Mouse (Mus musculus): ENCODE data around the gene Rarres2.

The Rarres2 gene

DNA sequence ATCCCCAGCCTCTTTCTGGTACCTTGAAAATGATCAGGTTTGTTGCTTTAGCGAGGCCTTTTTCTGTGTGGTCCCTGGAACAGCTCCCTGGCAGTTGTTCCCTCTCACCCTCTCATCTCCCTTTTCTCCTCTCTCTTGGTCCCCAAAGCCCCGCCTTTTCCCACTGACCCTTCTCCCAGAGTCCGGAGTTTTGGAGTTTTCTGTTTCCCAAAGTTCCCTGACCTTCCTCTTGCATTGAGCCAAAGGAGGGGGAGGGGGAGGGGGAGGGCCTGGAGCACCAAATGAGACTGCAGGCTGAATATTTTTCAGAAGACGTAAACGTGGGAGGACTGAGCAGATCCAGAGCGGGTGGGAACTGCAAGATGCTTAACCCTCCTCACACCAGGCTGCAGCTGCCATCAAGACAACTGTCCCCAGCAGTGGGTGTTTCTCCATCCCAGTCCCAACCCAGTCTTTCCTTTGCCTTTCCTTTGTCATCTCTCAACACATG, at the start of gene Rarres2:
TSS of gene Rarres2 (minus strand) at position 218 of the 490 bp plus-strand sequence.
- DNase-seq (ENCODE audit: low spot score) = no peak

DNA sequence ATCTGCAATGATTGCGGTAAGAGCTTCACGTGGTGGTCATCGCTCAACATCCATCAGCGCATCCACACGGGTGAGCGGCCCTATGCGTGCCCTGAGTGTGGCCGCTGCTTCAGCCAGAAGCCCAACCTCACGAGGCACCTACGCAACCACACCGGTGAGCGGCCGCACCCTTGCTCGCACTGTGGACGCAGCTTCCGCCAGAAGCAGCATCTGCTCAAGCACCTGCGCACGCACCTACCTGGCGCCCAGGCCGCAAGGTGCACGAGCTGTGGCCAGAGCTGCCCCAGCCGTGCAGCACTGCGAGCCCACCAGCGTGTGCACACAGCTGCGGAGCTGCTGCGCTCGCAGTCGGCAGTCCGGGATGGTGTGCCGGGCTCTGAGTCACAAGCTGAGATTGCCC, 47.4 kb upstream of the Rarres2 start:
- DNase-seq (ENCODE audit: low spot score) = no peak

- DNase-seq (ENCODE audit: low spot score) = no peak
These were observed 42.2 kb upstream of the Rarres2 start for GRCm38 (mm10) chr6:48614756-48615155.

DNA sequence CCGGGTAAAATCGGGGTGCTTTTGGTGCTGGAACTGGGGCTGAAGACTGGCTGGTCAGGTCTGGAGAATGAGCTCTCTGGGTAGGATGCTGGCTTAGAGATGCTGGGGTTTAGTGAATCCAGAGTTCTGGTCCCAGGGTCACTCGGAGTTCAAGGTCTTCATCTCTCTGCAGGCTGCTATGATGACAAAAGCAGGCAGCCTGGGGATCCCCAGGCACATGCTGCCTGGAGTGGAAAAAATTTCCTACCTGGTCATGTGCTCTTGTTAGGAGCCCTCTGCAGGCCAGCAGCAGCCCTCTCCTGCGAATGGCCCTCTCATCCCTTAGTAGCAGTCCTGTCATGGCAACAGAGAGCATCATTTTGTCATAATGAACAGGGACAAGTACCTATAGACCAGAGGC, 40.9 kb upstream of the Rarres2 start:
- DNase-seq (ENCODE audit: low spot score) = no peak

DNA sequence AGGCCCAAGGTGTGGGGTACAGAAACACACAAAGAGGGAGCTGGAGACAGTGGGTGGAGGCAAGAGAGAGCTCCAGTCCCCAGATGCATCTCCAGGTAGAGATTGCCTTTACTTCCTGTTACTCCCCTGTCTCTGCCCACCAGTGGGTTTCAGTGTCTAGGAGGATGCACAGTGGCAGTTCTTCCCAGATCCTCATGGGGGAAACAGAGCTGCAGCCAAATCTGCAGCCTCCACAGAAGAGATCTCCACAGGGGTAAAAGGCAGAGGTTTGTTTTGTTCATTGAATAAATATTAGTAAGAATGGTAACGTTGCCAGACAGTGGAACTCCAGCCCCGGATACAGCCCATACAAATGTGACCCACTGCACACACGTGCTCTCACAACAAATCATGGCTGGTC, 38.1 kb upstream of the Rarres2 start:
- no peak for DNase-seq (ENCODE audit: low spot score)

DNA sequence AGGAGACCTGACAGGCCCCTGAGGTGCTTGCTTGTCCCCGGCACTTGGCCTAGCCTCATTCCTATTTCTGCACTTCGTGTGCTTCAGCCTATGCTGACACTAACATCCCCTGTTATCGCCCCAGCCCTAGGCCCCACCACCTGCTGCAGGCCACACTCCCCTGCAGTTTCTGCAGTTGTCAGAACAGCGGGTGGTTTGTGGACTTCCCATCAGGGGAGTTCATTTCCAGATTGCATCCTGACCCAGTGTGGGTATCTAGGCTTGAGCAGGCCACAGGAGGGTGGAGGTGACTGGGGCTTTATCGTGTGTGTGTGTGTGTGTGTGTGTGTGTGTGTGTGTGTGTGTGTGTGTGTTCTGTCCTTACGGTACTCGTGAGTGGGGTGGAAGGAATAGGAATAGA, 36.9 kb upstream of the Rarres2 start:
- DNase-seq (ENCODE audit: low spot score) = no peak

DNA sequence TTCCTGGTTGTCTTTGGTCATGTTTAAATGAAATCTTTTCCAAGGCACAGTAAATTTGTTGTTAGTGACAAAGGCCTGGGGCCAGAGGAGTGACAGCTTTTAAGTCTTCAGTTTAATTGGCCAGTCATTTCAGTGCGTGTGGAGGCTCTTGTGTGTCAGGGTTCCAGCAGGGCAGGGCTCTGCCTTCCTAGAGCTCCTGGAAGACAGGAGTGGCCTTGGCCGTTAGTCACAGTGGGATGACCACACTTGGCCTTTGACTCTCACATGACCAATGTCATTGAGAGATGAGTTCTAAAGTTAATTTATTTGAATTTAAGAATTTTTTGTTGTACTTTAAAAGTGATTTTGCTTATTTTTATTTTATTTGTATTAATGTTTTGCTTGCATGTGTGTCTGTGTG, 35.5 kb upstream of the Rarres2 start:
- DNase-seq (ENCODE audit: low spot score) = no peak

GRCm38 (mm10) chr6:48602080-48602741, 29.6 kb upstream of the Rarres2 start:
- no peak for DNase-seq (ENCODE audit: low spot score)

GRCm38 (mm10) chr6:48601271-48602079, 28.9 kb upstream of the Rarres2 start, which contains the start of gene Zfp775:
Gene Zfp775, plus strand, starts transcription at chr6:48602063.
- DNase-seq (ENCODE audit: low spot score) = peak; percentile 89

- no peak for DNase-seq (ENCODE audit: low spot score)
These were observed 28.0 kb upstream of the Rarres2 start for GRCm38 (mm10) chr6:48600594-48600993.

DNA sequence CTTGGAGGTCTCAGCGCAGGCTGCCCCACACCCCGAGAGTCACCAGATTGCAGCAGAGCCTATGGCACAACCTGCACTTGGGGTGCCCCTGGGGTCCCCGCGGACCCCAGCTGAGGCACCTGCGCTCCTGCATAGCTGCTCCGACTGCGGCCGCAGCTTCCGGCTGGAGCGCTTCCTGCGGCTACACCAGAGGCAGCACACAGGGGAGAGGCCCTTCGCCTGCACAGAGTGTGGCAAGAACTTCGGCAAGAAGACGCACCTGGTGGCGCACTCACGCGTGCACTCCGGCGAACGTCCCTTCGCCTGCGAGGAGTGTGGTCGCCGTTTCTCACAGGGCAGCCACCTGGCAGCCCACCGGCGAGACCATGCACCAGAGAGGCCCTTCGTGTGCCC, 24.6 kb upstream of the Rarres2 start:
- no peak for DNase-seq (ENCODE audit: low spot score)

DNA sequence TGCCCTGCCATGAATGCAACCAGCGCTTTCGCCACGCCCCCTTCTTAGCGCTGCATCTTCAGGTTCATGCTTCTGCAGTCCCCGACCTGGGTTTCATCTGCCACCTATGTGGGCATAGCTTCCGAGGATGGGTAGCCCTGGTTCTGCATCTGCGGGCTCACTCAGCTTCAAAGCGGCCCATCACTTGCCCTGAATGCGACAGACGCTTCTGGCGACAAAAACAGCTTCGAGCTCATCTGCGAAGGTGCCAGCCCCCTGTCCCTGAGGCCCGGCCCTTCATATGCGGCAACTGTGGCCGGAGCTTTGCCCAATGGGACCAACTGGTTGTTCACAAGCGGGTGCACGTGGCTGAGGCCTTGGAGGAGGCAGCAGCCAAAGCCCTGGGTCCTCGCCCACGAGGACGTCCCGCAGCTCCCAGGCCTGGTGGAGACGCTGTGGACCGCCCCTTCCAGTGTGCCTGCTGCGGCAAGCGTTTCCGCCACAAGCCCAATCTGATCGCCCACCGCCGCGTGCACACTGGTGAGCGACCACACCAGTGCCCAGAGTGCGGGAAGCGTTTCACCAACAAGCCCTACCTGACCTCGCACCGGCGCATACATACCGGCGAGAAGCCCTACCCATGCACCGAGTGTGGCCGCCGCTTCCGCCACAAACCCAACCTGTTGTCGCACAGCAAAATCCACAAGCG, 24.1 kb upstream of the Rarres2 start:
- no peak for DNase-seq (ENCODE audit: low spot score)

DNA sequence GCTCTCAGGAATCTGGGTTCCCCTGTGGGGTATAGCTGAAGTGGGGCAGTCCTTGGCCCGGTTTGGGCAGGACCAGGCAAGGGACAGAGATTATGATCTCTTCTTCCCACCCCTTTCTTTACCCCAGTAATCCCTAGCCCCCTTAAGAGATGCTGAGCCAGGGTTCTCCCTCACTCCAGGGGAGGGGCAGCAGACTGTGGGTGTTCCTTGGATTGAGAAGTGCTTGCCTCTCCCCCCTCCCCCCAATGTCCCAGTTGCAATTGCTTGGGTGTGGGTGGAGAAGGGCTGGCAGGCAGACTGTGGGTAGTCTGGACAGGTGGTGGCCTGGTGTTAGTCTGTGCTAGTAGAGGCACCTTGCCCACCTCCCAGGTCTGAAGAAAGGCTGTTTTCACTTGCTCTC, 22.7 kb upstream of the Rarres2 start:
- DNase-seq (ENCODE audit: low spot score) = no peak

- DNase-seq (ENCODE audit: low spot score) = no peak
These were observed 21.6 kb upstream of the Rarres2 start for GRCm38 (mm10) chr6:48594043-48594738.

DNA sequence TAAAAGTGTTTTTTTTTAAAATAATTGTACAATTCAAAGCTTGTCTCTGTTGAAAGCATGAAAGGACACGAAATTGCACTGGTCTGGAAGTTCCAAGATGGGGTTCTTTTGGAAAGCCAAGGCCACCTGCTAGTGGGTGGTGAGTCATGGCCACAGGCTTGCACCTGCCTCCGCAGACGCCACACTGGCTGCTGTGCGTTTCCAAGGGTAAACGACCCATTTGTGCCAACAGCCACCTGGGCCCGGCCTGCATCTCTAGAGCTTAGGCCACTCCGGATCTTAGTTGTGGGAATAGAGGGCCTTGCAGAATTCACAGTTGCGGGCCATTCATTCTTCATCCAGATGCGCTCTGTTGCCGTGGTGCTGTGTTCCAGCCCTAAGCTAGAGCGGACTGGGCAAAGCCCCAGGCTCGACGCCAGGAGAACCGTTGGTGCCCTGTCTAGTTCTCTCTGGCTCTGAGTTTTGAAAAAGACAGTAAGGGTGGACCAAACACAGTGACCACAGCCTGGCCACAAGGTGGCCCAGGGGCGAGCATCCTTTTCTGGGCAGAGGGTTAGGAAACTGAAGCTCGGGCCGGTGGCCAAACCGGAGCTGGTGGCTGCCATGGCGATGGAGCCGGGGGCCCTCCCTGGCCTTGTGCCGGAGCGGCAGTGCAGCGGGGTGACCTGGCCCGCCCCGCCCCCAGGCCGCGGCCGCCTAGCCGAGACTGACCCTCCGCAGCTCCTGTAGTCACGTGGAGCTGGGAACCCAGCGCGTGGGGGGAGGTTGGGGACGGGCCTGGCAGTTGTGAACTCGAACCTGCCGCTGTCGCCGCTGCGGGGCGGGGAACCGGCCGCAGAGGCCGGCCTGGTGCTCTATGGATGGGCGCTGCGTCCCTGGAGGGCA, 20.8 kb upstream of the Rarres2 start, which contains the start of the genes Repin1 and Gm44965:
TSS of gene Repin1 (plus strand) at position 726 of the 885 bp plus-strand sequence.
TSS of gene Gm44965 (plus strand) at position 784 of the 885 bp plus-strand sequence.
- peak; percentile 92 for DNase-seq (ENCODE audit: low spot score)

- no peak for DNase-seq (ENCODE audit: low spot score)
These were observed 19.3 kb upstream of the Rarres2 start for GRCm38 (mm10) chr6:48591871-48592270.

DNA sequence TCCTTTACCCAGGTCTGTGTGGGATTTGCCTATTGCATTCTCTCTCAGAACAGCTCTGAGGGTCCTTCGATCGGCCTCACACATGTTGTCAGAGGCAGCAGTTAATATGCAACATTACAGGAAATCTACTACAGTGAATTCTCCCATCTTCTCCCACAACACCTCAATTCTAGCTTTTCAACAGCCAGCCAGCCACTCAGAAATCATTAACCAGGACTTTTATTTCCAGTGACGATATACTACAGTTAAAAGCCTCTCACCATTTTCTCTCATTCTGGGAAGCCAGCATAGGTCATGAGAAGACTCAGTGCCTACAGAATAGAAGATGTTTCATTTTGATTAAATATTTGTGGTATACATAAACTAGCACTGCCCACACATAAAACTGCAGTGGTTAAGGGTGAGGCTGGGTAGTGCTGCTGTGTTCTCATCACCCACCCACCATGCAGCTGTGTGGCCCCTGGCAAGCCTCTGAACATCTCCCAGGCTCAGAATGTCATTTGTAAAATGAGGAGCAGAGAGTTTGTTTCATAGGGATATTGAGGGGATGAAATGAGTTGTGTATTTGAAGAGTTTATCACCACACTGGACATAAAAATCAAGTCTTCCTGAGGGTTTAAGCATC, 18.7 kb upstream of the Rarres2 start:
- no peak for DNase-seq (ENCODE audit: low spot score)

GRCm38 (mm10) chr6:48589194-48589750, 16.7 kb upstream of the Rarres2 start, which contains the start of gene Gm45021:
Gene Gm45021, plus strand, starts transcription at chr6:48589610.
- DNase-seq (ENCODE audit: low spot score) = no peak

GRCm38 (mm10) chr6:48582037-48582436, 9.4 kb upstream of the Rarres2 start:
- DNase-seq (ENCODE audit: low spot score) = no peak

- no peak for DNase-seq (ENCODE audit: low spot score)
These were observed 8.7 kb upstream of the Rarres2 start for GRCm38 (mm10) chr6:48581257-48581656.

Measured in ovary, postnatal 10 days (tissue).